Mouse (Mus musculus): ENCODE data around the gene Frmd4b. TPM values are rescaled to one million over a fixed set of nuclear protein-coding genes. Genes with fewer than 3 reads are reported as not detected.

The Frmd4b gene
- total RNA-seq, 4 experiments from 2014 or later, result 10.1 to 13.1 (median 12.1) TPM

GRCm38 (mm10) chr6:97473672-97474071 is 143.7 kb downstream of the Frmd4b start:
- DNase-seq (ENCODE audit: low spot score), result no peak

GRCm38 (mm10) chr6:97472873-97473550 is 144.3 kb downstream of the Frmd4b start:
- DNase-seq (ENCODE audit: low spot score), result no peak

- peak; percentile 86 for DNase-seq (ENCODE audit: low spot score)
Measured at GRCm38 (mm10) chr6:97463898-97464524, 153.3 kb downstream of the Frmd4b start.

- no peak for DNase-seq (ENCODE audit: low spot score)
Measured at GRCm38 (mm10) chr6:97462421-97462820, 154.9 kb downstream of the Frmd4b start.

DNA sequence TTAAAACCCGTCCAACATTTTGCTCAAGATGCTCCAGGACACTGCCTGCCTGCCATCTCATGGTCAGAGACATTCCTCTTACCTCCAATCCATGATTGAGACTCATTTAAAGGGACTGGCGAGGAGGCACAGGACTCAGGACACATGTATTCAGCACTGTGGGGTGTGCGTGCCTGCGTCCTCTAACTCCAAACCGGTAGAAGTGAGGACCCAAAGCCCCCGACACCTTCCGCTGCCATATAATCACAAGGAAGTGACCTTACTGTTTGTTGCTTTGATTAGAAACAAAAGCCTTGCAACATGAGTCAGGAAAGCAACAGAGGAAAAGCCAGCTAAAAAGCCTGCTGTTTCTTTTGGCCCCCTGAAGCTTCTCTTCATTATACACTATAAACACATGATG is 158.2 kb downstream of the Frmd4b start:
- no peak for DNase-seq (ENCODE audit: low spot score)

DNA sequence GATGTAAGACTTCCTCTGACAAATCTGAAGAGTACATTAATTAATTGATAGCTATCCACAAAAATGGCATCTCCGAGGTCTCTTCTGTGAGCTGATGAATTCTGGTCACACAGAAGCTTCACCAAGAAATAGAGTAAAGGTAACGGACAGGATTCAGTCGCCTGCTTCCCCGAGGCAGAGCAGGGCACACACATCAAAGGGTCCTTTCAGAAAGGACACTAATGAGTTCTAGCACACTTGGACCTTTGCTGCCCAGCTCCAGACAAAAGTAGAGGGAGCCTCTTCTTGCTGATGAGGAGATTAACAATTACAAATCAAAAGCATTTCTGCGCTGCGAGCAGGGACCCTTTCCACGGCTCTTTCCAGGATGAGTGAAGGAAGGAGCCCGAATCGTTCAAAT is 159.0 kb downstream of the Frmd4b start:
- no peak for DNase-seq (ENCODE audit: low spot score)

- DNase-seq (ENCODE audit: low spot score), result peak; percentile 81
Measured at GRCm38 (mm10) chr6:97457954-97458353, 159.4 kb downstream of the Frmd4b start.

GRCm38 (mm10) chr6:97457210-97457609 is 160.1 kb downstream of the Frmd4b start:
- DNase-seq (ENCODE audit: low spot score), result no peak

- no peak for DNase-seq (ENCODE audit: low spot score)
Measured at GRCm38 (mm10) chr6:97452223-97452622, 165.1 kb downstream of the Frmd4b start.

- DNase-seq (ENCODE audit: low spot score), result no peak
Measured at GRCm38 (mm10) chr6:97449806-97450205, 167.5 kb downstream of the Frmd4b start.

DNA sequence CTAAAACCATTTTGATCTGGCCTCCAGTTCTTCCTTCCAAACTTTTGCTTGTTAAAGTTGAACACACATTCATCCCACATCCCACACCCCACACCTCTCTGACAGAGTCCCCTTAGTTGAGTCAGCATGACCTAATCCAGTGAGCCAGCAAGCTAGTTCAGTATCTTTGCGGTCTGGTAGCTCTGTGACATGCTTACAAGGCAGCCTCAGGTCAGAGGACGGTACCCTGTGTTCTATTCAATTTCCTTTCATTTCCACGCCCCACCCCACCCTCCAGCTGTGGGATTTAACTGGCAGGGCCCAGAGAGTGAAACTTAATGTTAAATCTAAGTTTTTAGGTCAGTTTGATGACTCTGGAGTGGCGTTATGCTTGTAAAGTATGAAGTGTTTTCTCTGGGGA is 170.3 kb downstream of the Frmd4b start:
- DNase-seq (ENCODE audit: low spot score), result peak; percentile 84

- no peak for DNase-seq (ENCODE audit: low spot score)
Measured at GRCm38 (mm10) chr6:97444145-97444544, 173.2 kb downstream of the Frmd4b start.

DNA sequence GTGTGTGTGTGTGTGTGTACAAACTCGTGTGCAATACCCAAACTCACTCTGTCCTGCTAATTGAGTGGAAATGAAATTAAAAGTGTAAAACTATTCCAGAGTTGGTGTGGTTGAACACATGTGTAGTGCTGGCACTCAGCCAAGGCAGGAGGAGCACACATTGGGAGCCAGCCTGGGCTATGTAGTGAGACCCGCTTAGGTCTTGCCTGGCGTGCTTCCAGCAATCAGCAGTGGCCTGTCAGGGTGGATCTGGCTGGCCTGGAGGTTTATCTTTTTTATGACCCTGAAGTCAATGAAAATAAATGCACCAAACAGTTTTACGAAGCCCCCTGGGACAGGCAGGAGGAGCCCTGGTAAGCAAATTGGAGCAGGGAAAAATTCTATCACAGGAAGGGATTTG is 173.8 kb downstream of the Frmd4b start:
- no peak for DNase-seq (ENCODE audit: low spot score)

DNA sequence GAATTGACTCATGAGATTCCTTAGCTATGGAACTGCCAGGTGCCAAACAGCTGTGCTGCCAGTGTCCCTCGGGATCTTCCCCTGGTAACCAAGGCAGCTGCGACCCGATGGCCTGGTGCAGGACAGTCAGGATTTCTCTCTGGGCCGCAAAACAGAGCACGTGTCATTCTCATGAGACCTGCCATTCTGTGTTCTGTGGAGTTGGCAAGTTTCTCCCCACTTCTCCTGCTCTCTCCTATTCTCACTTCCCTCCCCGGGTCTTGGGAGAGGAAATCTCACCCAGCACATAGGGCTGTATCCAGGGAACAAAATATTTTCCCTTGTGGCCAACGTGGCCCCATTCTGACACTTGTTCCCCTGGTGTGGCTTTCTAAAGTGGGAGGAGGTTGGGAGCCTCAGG is 176.0 kb downstream of the Frmd4b start:
- DNase-seq (ENCODE audit: low spot score), result peak; percentile 69

- no peak for DNase-seq (ENCODE audit: low spot score)
Measured at GRCm38 (mm10) chr6:97438918-97439645, 178.3 kb downstream of the Frmd4b start.

GRCm38 (mm10) chr6:97434753-97435152 is 182.6 kb downstream of the Frmd4b start:
- no peak for DNase-seq (ENCODE audit: low spot score)

DNA sequence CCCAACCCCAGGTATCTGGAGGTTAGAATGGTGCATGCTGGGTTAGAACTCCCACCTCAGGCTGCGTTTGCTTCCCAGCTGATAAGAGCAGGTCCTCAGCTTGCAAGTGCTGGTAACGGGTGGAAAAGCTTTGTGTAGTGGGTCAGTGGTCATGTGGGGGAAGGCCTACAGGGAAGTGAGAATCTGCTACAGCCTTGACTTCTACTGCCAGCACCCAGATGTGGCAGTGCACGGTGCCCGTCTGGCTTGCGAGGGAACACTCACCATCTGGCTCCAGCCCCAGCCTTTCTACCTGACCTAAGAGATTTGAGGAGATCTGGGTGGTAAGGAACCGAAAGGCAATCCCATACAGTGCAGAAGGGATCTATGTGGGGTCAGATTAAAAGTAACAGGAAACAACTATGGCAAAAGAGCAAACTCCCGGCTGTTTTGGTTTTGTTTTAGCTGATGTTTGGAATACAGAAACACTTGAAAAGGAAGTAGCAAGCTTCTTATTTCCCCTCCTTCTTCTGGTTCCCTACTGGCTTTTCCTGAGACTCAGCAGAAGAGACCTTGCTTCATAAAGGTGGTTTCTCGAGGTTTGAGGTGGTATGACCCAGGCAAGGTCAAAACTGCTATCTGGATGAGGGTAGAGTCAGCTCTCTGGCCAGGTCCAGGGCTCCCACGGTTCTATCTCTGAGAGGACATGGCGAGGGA is 185.9 kb downstream of the Frmd4b start:
- DNase-seq (ENCODE audit: low spot score), result no peak

DNA sequence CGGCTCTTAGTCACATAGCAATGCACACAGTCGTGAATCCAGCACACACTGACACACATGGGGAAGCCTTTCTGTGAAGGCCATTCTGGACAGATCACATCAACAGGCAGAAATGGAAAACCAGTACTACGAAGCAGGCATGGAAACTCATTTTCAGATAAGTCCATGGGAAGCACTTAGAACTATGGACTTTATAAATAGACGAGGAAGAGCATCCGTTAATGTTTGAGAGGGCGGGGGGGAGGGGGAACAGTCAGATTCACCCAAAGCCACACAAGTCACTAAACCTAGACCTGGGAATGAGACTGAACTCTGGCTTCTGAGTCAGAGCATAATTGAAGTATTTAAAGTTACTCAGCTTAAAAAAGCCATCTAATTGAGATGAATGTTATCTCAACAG is 186.8 kb downstream of the Frmd4b start:
- DNase-seq (ENCODE audit: low spot score), result no peak

- DNase-seq (ENCODE audit: low spot score), result no peak
Measured at GRCm38 (mm10) chr6:97429688-97430343, 187.5 kb downstream of the Frmd4b start.

DNA sequence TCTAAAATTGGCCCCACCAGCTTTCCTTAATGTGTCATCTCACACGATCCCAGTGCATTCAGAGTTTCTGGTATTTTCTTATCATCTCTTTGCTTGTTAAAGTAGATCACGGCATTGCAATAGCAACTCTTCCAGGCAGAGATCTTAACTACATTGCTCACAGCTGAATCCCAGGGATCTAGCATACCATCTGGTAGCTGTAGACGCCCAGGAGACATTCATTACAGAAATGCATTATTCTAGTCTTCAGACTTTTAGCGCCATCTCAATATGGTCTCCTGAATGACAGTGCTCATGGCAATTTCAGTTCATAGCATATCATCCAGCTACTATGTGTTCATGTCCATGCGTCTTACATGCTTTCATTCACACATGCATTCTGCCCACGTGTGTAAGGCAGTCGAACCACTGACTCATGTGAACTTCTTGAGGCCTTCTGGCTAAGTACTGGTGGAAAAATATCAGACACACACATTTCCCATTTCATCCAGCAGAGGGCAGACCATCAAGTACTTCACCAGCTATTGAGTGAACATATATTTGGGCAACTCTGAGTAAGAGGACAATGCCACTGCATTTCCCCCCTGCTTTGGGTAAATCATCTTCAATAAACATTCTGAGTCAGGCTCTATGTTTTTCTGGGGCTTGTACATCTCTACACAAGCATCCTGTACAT is 197.4 kb downstream of the Frmd4b start:
- DNase-seq (ENCODE audit: low spot score), result peak; percentile 91

DNA sequence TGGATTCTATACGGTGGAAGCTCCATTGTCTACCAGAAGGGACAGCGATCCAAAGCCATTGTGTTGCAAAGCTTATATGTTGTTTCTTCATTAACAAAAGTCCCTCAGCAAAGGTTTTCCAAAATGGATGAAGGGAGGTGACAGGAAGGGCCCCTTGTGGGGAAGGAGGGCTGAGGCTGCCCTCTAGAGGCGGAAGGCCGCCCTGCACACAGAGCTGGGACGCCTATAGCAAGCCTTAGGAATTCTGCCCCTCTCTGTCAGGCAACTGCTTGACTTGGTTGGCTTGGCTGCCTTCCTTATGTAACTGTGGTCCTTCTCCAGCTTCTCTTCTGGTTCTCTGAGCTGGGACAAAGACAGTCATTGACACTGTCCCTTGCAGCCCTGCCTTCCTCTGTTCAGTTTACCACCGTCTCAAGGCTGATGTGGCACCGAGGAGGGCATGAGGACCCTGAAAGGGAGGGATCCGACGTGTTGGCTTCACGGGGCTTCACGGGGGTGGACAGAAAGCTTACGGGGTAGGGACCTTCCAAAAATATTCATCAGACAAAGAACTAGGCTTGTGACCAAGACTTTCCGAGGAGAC is 200.3 kb downstream of the Frmd4b start:
- DNase-seq (ENCODE audit: low spot score), result peak; percentile 70

All from heart, adult 8-10 months (tissue).